Mouse (Mus musculus) urinary bladder, postnatal 10 days (tissue): ENCODE data around the gene Hoxa11.

Source experiments
- DNase-seq: peaks from one replicate; pipeline ENCODE4 v3.0.0; 2022; ENCODE audit warnings: low spot score

Hoxa11 gene

DNA sequence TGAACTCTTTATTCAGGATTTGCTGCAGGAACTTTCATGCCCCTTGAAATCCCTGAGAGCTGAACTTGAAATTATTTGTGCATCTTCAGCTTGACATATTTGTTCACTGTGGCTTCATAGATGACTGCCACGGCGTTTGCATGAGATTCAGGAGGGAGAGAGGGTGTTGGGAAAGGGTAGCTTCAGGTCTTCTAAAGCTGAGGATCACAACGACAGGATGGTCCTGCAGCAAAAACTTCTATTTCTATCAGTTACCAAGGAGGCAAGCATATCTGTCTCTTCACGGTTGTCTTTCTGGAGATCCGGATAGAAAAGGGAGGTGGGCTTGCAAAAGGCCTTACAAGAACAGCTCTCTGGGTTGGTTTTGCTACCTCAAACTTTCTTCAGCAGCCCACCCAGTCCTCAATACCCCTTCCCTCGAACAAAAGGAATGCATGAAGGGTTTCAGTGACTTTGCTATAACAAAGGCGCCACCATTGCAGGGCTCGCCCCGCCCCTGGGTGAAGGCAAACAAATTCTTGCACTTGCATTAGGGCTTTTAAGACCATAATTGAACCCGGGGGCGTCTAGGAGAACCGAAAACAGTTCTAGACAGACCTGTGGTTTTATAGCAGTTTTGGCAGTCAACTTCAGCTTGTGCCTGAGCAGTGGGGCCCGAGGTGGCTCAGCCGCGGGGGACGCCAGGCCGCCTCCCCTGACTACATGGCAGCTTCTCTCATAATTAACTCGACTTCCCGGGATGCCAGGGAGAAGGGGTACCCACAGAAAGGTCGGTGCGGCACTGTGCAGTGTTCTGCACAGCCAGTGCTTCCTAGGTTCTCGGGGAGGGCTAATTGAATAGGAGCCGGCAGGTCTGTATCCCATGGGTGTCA, 2.4 kb upstream of the Hoxa11 start:
- peak; percentile 8 for DNase-seq

DNA sequence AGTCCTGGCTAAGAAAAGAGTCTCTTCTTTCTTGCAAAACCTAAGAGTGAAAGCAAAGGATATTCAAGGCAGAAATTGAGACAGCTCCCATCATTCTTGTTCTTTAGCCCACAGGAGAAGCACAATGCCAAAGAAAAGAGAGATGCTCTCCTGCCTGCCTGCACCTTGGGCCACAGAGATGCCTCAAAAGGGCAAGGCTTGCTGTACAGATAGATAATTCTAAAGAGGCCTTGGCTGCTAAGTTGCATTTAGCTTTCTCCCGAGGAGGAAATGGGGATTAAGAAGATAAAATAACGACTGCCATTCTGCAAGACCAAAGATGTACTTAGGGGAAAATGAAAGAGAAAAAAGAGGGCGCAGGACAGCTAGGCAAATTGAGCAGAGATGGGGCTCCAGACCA, 1.3 kb upstream of the Hoxa11 start:
- DNase-seq = no peak

DNA sequence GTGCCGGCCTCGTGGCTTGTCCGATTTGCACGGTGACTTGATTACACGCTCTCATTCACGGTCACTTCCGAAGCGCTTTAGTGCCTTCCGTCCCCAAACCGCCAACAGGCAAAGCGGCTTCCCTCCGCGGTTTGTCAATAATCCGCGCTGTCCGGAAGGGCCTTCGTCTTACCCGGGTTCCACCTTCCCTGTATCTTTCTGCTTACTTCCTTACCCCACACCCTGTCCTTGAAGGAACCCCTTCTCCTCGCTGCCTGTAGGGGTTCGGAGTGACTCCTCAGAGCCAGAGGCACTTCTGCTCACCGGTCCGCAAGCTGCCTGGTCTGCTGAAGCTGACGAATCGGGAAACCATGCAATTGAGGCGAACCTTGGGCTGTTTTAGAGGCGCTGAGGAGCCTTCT, 793 bp upstream of the Hoxa11 start:
- DNase-seq = peak; percentile 11

DNA sequence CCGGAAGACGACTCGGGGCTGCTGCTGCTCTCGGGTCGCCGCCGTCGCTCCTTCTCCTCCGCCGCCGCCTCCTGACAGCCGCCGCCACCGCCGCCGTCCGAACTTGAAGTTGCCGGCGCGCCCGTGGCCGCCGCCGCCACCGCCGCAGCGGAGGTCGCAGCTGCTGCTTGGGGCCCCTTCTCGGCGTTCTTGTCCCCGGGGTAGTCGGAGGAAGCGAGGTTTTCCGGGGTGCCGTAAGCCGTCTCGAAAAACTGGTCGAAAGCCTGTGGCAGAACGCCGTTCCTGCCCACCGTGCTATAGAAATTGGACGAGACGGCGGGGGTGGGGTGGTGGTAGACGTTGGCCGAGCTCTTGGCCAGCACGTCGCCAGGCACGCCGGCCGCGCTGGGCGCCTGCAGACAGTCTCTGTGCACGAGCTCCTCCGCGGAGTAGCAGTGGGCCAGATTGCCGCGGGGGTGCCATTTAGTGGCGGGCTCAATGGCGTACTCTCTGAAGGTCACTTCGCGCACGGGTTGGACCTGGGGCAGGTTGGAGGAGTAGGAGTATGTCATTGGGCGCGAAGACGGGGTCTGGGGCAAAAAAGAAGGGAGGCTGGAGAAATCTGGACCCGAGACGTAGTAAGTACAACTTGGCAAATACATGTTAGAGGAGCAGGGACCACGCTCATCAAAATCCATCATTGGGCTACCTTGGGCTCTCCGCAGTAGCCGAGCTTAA, 412 bp downstream of the Hoxa11 start:
- peak; percentile 15 for DNase-seq

GRCm38 (mm10) chr6:52244471-52245039, 1.1 kb downstream of the Hoxa11 start:
- peak; percentile 8 for DNase-seq

DNA sequence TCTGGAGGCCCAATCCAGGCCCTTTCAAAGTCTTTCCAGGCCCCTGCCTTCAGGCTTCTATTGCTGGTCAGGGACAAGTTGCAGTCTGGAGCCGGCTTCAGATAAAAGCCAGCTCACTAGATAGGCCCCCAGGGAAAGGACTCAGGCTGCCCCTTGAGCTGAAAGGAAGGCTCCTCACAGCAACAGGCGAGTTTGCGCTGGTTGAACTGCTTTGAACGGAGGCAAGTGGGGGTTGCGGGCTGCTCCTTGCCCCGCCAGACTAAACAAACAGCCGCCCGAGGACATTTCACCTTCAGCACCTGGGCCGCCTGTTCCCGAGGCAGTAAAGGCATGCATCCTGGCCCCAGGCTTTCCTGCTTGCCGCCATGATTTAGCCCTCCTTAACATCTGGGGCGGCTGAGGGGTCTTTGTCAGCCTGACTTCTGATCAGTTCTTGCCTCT, 1.9 kb downstream of the Hoxa11 start:
- peak; percentile 10 for DNase-seq

DNA sequence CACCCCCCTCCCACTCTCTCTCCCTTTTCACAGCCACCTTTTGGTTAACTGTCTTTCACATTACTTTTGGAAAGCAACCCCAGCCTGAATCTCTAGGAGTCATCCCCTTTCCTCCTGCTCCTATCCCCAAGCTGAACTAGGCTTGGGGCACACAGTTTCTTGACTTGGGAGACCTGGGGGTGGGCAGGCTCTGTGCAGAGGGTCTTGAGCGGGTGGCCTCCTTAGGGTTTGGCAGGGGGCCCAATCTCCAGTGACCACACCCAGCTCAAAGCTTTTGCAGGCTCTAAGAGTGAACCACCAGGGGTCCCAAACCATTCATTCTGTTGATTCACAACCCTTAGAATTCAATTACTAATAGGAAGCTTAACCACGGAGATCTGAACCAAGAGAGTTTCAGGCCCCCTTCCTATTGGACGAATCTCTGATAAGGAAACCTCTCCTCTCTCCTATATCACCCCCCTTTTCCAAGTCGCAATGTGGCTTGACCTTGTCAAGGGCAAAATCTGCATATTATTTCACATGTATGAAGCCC, 2.7 kb downstream of the Hoxa11 start:
- DNase-seq = peak; percentile 8

DNA sequence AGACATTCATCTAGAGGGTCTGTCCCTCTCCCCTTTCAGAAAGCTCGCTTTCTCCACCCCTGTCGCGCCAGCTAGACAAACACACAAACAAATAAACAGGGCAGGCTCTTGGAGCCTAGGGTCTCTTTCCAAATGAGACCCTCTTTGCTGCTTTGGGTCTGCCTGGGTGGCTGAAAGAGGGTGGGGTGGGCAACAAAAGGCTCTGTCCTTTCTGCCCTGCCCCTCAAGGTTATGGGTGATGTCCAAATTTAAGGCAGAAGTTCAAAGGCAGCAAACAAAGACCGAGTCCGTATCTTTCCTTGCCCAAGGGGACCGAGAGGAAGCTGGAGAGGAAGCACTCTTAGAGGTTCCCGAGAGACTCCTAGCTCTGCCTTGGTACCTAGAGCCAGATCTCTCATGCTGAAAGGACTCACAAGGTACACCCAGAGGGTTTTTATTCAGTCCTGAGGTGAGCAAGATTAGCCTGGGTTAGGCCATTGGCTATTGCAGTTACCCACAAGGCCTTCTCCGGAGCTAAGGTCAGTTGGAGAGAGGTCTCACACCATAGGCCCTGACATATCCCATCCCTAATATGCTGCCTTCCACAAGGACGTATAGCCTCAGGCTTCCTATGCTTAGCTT, 4.5 kb downstream of the Hoxa11 start:
- peak; percentile 7 for DNase-seq

- peak; percentile 80 for DNase-seq
These were observed 5.1 kb downstream of the Hoxa11 start, which contains the start of gene Hoxa10 for GRCm38 (mm10) chr6:52240389-52241000. TSS of gene Hoxa10 (minus strand) at chr6:52240854.

DNA sequence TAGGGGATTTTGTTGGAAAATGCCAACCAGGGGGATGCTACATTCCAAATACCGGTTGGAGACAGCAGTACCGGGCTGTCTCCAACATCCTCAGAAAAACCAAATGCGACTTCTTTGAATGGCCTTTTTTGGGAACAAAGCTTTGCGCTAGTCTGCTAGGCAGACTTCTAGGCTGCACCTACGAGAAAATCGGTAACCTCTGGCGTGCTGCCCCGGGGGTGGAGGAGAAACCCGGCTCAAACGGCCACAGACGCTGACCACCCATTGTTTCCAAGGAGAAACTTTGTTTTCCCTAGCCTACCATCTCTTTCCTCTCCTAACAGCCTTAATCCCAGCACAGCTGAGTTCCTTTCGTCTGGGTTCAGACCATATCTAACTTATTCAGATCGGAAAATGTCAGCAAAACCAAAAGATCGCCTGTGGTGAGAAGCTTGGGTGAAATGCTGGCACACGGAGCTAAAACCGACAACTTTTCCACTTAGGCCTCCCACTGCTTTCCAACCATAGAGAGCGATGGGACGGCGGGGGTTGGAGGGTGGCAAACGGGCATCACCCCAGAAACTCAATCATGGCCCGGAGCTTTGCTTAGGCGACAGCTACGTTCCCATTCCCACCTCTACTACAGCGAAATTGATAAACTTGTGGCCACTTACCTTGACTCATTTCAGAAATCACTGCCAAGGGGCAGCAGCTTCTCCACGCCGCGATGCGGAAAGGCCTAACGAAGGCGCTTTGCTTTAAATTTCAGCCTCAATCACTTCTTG, 5.8 kb downstream of the Hoxa11 start:
- DNase-seq = peak; percentile 10

- peak; percentile 8 for DNase-seq
These were observed 6.6 kb downstream of the Hoxa11 start for GRCm38 (mm10) chr6:52238976-52239375.

DNA sequence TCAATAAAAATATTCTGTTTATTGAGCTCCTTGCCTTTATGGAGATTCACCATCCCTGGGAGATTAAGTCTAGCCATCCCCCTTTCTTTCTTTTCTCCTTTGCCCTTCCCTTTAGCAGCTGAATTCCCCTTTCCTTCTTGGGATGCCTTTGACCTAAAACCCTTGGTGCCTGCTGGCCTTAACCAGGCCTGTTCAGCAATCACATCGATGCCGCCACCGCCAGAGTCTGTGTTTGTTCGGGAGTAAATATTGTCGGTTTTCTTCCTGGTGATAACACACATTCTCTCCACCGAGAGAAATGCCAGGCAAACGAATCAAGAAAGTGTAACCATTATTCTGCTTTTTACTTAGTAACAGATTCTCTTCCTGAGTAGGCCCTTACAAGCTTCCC, 7.5 kb downstream of the Hoxa11 start:
- peak; percentile 5 for DNase-seq

DNA sequence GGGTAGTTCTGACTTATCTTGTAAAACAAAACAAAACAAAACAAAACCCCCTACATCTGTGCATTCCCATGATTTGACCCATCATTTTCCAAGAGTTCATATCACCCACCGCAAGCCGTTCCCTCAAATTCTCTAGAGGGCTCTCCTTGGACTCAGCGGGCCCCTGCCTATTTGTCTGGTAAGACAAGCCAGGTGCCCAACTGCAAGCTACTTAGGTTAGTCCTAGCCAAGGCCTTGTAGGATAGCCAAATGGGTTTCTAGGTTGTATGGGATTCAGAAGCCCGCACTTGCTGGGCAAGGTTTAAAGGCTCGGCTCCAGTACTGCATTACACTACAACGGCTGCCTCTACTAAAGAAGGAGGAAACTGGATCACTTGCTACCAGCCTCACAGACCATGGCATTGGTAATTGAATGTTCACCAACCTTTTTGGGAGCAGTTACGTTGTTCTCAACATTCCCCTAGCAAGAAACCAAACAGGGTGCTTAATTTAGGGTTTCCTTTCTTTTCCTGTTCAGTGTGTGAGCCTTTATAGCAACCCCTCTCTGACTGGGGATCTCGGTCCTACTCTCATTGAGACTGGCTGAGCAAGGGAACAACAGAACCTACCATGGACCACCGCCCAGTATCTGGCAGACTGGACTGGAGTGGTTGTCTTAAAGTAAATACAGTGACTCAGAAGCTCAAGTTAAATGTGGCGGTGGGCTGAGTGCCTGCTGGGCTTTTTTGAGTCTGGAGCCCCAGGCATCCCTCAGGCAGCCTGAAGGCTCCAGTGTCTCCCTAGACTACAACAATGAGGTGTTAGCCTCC, 8.1 kb downstream of the Hoxa11 start:
- peak; percentile 7 for DNase-seq

DNA sequence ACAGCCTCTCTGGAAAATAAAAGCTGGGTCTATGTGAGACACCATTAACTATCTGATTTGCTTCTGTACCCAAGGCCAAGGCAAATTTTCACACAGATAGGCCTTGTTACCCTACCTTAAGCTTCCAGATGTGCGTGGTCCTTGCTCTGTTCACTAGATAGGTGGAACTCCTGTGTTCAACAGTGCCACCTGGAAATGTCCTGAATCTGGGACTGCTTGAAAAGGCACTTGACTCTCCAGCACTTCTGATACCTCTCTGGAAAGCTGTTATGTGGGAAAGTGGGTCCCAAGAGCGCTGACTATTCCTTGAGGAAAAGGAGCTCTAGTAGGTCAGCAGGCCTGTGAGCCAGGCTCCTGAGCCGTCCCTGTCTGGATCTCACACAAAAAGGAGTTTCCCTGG, 8.8 kb downstream of the Hoxa11 start:
- no peak for DNase-seq

GRCm38 (mm10) chr6:52235866-52236265, 9.7 kb downstream of the Hoxa11 start:
- DNase-seq = no peak

DNA sequence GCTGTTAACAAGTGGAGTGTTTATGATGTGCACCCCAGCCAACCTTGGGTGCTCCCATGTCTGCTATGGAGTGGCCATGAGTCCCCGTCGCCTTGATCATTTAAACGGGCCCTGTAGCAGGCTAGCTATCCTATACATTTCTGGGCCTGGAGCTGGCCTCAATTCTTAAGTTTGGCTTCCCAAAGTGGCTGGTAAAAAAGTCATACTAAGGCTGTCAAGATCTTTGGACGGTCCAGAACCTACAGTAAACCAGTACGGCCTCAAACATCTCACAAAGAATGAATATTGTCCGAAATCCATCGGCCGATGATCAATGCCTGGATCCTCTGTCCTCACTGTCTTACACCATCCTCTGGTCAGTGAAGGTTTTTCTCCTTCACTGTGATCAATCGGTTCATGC, 10.3 kb downstream of the Hoxa11 start:
- DNase-seq = no peak

DNA sequence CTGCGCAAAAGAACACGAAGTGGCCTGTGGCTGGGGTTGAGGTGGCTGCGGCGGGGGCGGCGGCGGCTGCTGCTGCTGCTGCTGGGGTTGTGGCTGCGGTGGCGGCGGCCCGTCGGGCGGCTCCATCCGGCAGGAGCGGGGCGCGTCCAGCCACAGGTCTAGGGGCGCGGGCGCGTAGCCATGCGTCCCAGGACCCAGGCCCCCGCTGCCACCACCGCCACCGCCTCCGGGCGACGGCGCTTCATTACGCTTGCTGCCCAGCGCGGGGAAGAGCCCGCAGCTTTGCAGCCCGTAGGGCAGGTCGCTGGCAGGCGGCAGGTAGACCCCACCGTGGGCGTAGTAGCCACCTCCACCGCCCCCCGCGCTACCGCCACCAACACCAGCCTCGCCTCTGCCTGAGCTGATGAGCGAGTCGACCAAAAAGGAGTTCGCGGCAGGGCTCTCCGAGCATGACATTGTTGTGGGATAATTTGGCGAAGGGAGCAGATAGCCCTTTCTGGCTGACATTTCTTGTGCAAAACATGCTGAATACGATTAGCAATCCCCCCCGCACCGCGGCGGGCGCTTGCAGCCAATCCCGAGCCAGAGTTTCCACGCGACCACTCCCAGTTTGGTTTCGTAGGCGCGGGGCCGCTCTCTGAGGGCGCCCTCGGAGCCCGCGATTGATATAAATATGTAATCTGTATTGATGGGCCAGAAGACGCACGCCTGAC, 11.0 kb downstream of the Hoxa11 start:
- peak; percentile 31 for DNase-seq

DNA sequence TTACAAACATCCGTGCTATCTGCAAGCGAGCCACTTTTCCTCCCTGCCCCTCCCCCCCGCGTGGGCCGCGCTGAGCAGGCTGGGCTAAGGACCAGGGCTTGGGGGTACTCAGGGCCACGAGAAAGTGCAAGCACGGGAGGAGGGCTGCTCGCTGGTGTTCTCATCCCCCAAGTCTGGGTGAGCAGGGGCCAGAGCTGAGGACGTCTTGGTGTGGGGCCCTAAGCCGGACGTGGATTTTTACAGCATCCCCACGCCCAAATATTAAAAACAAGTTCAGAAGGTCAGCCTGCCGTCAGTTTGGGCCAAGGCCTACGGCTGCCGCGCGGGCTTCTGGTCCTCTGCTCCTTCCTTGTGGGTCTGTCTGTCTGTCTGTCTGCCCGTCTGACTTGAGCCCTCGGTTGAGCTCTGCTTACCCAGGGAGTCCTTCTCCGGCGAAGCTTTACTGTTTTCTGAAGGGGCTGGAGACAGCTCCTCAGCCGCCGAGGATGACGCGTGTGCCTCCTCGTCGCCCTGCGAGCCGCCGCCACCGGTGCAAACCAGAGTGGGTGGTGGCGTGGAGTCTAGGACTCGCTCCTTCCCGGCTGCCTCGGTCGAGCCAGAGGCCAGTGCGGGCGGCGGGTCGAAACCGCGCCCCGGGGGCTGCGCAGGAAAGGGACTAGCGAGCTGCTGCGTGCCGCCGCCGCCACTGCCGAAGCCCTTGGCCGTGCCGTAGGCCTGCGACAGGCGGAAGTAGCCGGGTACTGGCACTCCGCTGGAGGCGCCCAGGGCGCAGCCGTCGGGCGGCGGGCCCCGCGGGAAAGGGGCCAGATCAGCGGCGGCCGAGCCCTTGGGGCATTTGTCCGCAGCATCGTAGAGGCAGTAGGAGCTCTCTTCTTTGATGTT, 11.8 kb downstream of the Hoxa11 start:
- peak; percentile 62 for DNase-seq
